Mouse (Mus musculus) stomach, embryonic 16.5 days (tissue): Measurements from ENCODE around the gene Gm4952. TPM values are rescaled to one million over a fixed set of nuclear protein-coding genes. Genes with fewer than 3 reads are reported as not detected.
"Not testable (repeated sequence)": the region's sequence is repeated elsewhere in the genome, so short reads cannot be mapped to it uniquely, and the experiment has no call there.

Source experiments
- ATAC-seq: fragments of 200-750 bp; cut with Nextera tagmentation; 2 replicates; pipeline ENCODE4 v1.8.0; 2017; ENCODE audit warnings: moderate number of reproducible peaks, moderate TSS enrichment; ENCODE audit not compliant: insufficient read depth, low FRiP score
- H3K27ac ChIP-seq: fragments of 300-500 bp; sonication (generic); 2 replicates; pipeline ENCODE4 v1.5.1; 2014; ENCODE audit warnings: low read length
- H3K27me3 ChIP-seq: fragments of 300-500 bp; sonication (generic); 2 replicates; pipeline ENCODE4 v1.6.1; 2014; ENCODE audit warnings: low read length, control low read depth, mixed read lengths; ENCODE audit not compliant: control insufficient read depth, insufficient read depth
- H3K36me3 ChIP-seq: fragments of 300-500 bp; sonication (generic); 2 replicates; pipeline ENCODE4 v1.6.1; 2014; ENCODE audit warnings: low read length; ENCODE audit not compliant: control insufficient read depth, insufficient read depth
- H3K4me1 ChIP-seq: fragments of 300-500 bp; sonication (generic); 2 replicates; pipeline ENCODE4 v1.6.1; 2014; ENCODE audit warnings: low read length, control low read depth, mixed read lengths; ENCODE audit not compliant: control insufficient read depth, insufficient read depth
- H3K4me2 ChIP-seq: fragments of 300-500 bp; sonication (generic); 2 replicates; pipeline ENCODE4 v1.6.1; 2014; ENCODE audit warnings: low read depth, low read length, mixed read lengths
- H3K4me3 ChIP-seq: fragments of 300-500 bp; sonication (generic); replicated peaks from 2 replicates; pipeline ENCODE4 v1.5.1; 2014; ENCODE audit warnings: mild to moderate bottlenecking, low read length
- H3K9ac ChIP-seq: fragments of 300-500 bp; sonication (generic); 2 replicates; pipeline ENCODE4 v1.6.1; 2014; ENCODE audit warnings: low read length
- H3K9me3 ChIP-seq: fragments of 300-500 bp; sonication (generic); replicated peaks from 2 replicates; pipeline ENCODE4 v1.6.1; 2016; ENCODE audit warnings: low read length, control low read depth; ENCODE audit not compliant: control insufficient read depth
- WGBS: fragments of 180-500 bp; shearing (Covaris S2); extraction: QIAGEN DNeasy Blood & Tissue Kit; methylation state at CpG from one replicate; pipeline ENCODE4 v1.1.7; 2014; 5-methylcytosine and 5-hydroxymethylcytosine counted together
- polyA plus RNA-seq: library from polyadenylated mRNA; unstranded; fragments of >200 nt; fragmentation: Nextera tagmentation; extraction: Ambion mirVana; gene quantifications from 2 replicates; pipeline ENCODE4 v1.2.1, GENCODE M21; 2015

Gm4952 gene
- polyA plus RNA-seq, 1 experiment from 2014 or later, result 1.0 TPM

DNA sequence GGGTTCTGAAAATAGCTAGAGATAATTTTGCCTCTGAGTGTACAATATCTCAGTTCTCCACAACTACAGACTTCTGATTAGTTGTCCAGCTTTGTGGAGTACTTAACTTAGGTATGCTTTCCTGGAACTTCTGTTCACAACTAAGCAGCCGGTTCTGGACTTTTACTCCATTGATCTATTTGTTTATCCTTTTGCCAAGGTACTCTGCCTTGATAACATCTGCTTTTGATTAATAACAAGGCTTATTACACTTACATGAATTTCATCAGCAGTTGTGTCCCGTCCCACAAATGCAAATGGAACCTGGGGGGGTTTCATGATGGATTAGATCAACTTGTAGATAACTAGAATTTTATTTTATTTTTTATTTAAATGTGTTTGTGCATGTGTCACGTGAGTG lies 37.1 kb downstream of the Gm4952 start:
- H3K27me3 ChIP-seq, result no peaks in the 10 kb centered on the region
- H3K9me3 ChIP-seq, result no peaks in the 10 kb centered on the region
- no peak for ATAC-seq
- no peak overlapping the region for H3K4me2 ChIP-seq
- no peak overlapping the region for H3K9ac ChIP-seq
- WGBS, result 50% methylated on average over 3 of the region's 3 CpGs
- no peak overlapping the region for H3K27ac ChIP-seq
- no peaks in the 10 kb centered on the region for H3K4me1 ChIP-seq
- no peak overlapping the region for H3K4me3 ChIP-seq
- no peaks in the 10 kb centered on the region for H3K36me3 ChIP-seq

DNA sequence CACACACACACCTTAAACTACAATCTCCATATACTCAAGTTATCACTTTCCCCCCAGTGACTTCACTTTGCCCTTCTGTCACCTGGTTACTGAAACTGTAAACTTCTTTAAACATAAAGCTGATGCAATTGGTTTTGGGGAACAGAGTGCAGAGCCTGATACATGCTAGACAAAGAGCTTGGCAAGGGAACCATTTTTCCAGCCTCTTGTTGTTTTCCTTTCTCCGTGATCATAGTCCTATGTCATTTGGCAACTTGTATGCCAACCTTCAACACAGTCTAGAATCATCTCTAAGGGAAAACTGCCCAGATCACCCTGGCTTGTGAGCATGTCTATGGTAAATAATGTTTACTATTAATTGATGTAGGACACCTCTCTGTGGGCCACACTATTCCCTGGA lies 38.3 kb downstream of the Gm4952 start:
- H3K27ac ChIP-seq, result no peak overlapping the region
- H3K9me3 ChIP-seq, result no peaks in the 10 kb centered on the region
- WGBS, result 74% methylated on average over 1 of the region's 1 CpGs
- H3K9ac ChIP-seq, result no peak overlapping the region
- no peaks in the 10 kb centered on the region for H3K36me3 ChIP-seq
- no peak for ATAC-seq
- no peak overlapping the region for H3K4me3 ChIP-seq
- no peaks in the 10 kb centered on the region for H3K4me1 ChIP-seq
- H3K4me2 ChIP-seq, result no peak overlapping the region
- H3K27me3 ChIP-seq, result no peaks in the 10 kb centered on the region

DNA sequence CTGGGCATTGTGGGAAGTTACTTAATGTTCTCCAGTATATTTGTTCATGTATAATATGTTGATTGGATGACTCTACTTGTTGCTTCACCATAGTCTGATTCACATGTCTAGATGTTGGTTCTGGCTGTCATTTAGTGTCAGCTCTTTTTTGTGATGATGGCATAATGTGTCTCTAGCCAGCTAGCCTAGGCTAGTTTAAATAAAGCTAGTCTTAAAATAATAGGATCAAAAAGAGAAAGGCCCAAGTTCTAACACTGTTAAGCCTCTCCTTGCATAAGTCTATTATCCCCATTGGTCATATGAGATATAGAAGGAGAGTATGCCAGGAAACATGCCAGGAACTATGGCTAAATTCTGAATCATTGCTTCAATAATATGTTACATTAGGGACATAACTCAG lies 49.7 kb downstream of the Gm4952 start:
- no peak overlapping the region for H3K9ac ChIP-seq
- no peaks in the 10 kb centered on the region for H3K4me1 ChIP-seq
- H3K9me3 ChIP-seq, result no peaks in the 10 kb centered on the region
- H3K4me3 ChIP-seq, result no peak overlapping the region
- H3K27me3 ChIP-seq, result no peaks in the 10 kb centered on the region
- H3K36me3 ChIP-seq, result no peaks in the 10 kb centered on the region
- H3K27ac ChIP-seq, result no peak overlapping the region
- H3K4me2 ChIP-seq, result no peak overlapping the region
- ATAC-seq, result no peak

DNA sequence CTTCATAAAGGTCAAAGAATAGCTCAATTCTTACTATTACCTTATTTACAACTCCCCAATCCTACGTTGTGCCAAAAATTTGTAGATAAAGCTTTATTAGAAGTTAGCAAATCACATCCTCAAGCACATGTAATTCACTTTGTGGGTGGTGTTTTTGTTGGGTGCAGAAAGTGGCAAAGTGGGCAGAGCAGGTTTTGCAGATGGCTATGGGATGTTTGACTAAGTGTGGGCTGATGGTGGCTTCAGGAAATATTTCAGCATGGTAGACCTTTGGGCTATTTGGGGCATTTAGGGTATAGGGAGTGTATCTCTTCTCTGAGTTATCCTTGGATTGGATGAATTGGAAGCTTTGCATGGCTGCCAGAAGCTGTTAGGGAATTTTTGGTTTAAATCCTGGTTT lies 66.4 kb downstream of the Gm4952 start:
- 76% methylated on average over 1 of the region's 1 CpGs for WGBS
- Histone ChIP-seq H3K27me3 (no peaks in the 10 kb centered on the region), H3K36me3 (no peaks in the 10 kb centered on the region), H3K27ac (no peak overlapping the region), H3K4me2 (no peak overlapping the region), H3K4me3 (no peak overlapping the region), H3K4me1 (no peaks in the 10 kb centered on the region), H3K9me3 (no peaks in the 10 kb centered on the region), H3K9ac (no peak overlapping the region)
- no peak for ATAC-seq

DNA sequence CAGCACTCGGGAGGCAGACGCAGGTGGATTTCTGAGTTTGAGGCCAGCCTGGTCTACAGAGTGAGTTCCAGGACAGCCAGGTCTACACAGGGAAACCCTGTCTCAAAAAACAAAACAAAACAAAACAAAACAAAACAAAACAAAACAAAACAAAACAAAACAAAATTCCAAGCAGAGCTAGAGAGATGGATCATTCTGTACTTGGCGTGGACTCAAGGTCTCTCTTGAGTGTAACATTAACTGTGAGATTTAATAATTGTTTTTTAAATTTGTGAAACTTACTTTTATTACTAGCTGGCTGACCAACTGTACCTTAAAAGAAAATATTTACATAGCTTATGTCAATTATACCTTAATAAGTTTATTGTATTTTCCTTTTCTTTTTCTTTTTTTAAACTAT lies 68.8 kb downstream of the Gm4952 start:
- H3K27ac ChIP-seq, H3K4me2 ChIP-seq, H3K27me3 ChIP-seq, H3K4me1 ChIP-seq, H3K9me3 ChIP-seq, H3K36me3 ChIP-seq, H3K9ac ChIP-seq, ATAC-seq, H3K4me3 ChIP-seq: not testable (repeated sequence)
- 93% methylated on average over 3 of the region's 3 CpGs for WGBS

DNA sequence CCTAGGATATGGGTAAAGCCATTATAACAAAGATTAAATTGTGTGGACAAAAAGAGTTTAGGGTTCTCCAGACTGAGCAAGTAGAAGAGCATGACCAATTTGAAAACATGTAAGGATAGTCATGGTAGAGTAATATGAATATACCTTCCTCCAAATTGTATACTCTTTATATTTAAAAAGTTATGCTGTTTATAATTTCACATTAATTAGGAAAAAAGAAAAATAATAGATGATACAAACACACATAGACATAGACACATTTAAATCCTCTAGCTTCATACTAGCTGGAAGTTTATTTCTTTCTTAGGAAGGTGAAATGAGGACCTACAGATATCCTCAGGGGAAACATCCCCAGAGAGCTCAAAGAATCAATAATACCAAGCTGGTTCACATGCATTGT lies 70.4 kb downstream of the Gm4952 start, which contains the start of gene Olfr1442:
Gene Olfr1442, plus strand, starts transcription at position 301 of the 400 bp plus-strand sequence.
- Histone ChIP-seq H3K4me2 (no peak within 1 kb of the TSS), H3K9ac (no peak within 1 kb of the TSS), H3K4me1 (no peaks in the 10 kb centered on the region), H3K36me3 (no peaks in the 10 kb centered on the region), H3K4me3 (no peak within 1 kb of the TSS), H3K9me3 (no peaks in the 10 kb centered on the region), H3K27me3 (no peaks in the 10 kb centered on the region), H3K27ac (no peak within 1 kb of the TSS)
- no peak for ATAC-seq

DNA sequence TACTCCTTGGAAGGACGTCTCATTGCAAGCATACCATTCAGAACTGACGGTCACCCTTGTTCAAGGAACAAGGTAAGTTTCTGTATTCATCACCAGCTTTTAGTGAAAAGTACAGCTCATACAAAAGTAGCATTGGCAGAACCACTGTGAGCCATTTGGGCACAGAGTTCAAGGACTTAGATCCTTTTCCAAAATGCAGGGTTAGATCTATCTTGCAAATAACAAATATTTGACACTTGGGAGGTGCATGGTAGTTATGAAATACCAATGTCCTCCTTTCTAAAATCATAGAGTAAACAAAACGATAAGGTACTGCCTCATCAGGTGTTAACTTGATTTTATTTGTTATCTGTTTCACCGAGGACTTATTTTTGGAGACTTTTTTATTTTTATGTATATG lies 71.3 kb downstream of the Gm4952 start:
- Histone ChIP-seq H3K27me3 (no peaks in the 10 kb centered on the region), H3K4me3 (no peak overlapping the region), H3K9ac (no peak overlapping the region), H3K4me1 (no peaks in the 10 kb centered on the region), H3K36me3 (no peaks in the 10 kb centered on the region), H3K9me3 (no peaks in the 10 kb centered on the region), H3K27ac (no peak overlapping the region), H3K4me2 (no peak overlapping the region)
- no peak for ATAC-seq
- 81% methylated on average over 4 of the region's 4 CpGs for WGBS

DNA sequence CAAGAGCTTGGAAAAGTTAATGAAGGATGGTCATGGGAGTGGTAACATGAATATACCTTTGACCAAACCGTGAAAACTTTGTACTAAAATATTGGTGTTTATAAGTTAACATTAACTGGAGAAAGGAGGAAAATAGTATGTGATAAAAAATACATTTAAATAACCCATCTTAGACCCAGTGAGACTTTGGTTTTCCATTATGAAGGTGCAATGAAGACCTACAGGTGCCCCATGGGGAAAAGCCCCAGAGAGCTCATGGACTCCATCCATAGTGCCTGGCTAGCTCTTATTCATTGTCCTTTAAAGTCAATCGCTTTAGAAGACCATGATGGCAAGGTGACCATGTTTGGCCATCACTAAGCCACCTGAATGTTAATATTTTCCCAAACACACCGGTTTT lies 78.0 kb downstream of the Gm4952 start, which contains the start of gene Olfr1443:
Gene Olfr1443, plus strand, starts transcription at position 301 of the 400 bp plus-strand sequence.
- no peak within 1 kb of the TSS for H3K4me3 ChIP-seq
- no peak within 1 kb of the TSS for H3K4me2 ChIP-seq
- no peak for ATAC-seq
- H3K36me3 ChIP-seq, result no peaks in the 10 kb centered on the region
- 72% methylated on average over 3 of the region's 3 CpGs for WGBS
- H3K27ac ChIP-seq, result no peak within 1 kb of the TSS
- H3K9me3 ChIP-seq, result no peaks in the 10 kb centered on the region
- H3K27me3 ChIP-seq, result no peaks in the 10 kb centered on the region
- H3K4me1 ChIP-seq, result no peaks in the 10 kb centered on the region
- H3K9ac ChIP-seq, result no peak within 1 kb of the TSS
